Mouse (Mus musculus) adrenal gland, adult 18-20 months (tissue): ENCODE results near the gene Trim38. TPM values are rescaled to one million over a fixed set of nuclear protein-coding genes. Genes with fewer than 3 reads are reported as not detected.
"Not testable (repeated sequence)": the region's sequence is repeated elsewhere in the genome, so short reads cannot be mapped to it uniquely, and the experiment has no call there.

ENCODE experiments used
- DNase-seq, 2 experiments: peaks; one replicate each; pipeline ENCODE4 v3.0.0; 2021 to 2022; ENCODE audit warnings: low spot score in 2 of 2
- long read RNA-seq, 2 experiments: library from polyadenylated mRNA; stranded (forward); transcript quantifications; one replicate each; pipeline ENCODE4 v2.0.0; 2021
- total RNA-seq, 2 experiments: library from RNA; stranded (reverse); gene quantifications; 1 replicate in 1 of 2; 2 replicates in 1 of 2; pipeline ENCODE4 v1.2.3; 2021

Trim38 gene
- not detected for total RNA-seq
- long read RNA-seq, experiment 1: 0 reads
- long read RNA-seq, experiment 2, partial matches to known transcripts: 0 of 1 reads
- long read RNA-seq, experiment 2, other reads (novel, unspliced or antisense): 1 of 1 reads

DNA sequence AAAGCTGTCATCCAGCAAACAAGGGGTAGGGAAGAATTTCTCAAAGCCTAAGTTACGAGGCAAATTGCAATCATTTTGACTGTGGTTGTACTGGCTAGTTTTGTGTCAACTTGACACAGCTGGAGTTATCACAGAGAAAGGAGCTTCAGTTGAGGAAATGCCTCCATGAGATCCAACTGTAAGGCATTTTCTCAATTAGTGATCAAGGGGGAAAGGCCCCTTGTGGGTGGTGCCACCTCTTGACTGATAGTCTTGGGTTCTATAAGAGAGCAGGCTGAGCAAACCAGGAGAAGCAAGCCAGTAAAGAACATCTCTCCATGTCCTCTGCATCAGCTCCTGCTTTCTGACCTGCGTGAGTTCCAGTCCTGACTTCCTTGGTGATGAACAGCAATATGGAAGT, at the start of gene Trim38:
TSS of gene Trim38 (plus strand) at position 301 of the 400 bp plus-strand sequence.
- DNase-seq: not testable (repeated sequence)

DNA sequence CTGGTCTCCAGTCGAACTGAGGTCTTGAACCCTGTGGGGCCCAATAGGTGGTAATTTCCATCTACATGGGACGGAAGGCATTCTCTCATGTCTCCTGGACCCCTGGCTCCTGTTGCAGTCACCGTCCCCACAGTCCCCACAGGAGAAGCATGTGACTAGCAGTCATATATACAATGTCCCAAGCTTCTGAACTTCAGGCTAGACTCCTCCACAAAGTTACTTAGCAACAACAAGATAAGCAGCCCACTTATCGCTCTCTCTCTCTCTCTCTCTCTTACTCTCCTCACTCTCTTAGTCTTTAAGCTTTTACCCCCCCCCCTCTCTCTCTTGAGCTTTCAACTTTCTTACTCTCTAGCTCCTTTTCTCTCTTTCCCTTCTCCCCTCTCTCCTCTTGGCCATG, 45.5 kb upstream of the Trim38 start:
- DNase-seq: no peak

DNA sequence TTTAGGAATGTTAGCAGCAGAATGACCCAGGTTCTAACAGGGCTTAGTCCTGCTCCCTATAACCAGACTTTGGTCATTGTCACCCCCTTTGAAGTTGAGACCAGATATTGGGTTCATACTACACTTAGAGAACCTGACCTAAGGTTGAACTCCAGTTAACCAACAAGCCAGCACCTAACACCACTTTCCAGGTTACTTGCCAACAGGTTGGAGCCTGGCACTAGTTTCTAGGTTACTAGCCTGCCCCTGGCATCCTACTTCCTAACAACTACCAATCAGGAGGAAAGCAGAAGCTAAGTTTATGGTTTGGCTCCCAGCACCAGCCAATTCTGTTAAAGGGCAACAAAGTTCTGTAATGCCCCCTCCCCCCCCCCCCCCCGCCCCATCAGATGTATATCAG, 44.5 kb upstream of the Trim38 start:
- DNase-seq: no peak

DNA sequence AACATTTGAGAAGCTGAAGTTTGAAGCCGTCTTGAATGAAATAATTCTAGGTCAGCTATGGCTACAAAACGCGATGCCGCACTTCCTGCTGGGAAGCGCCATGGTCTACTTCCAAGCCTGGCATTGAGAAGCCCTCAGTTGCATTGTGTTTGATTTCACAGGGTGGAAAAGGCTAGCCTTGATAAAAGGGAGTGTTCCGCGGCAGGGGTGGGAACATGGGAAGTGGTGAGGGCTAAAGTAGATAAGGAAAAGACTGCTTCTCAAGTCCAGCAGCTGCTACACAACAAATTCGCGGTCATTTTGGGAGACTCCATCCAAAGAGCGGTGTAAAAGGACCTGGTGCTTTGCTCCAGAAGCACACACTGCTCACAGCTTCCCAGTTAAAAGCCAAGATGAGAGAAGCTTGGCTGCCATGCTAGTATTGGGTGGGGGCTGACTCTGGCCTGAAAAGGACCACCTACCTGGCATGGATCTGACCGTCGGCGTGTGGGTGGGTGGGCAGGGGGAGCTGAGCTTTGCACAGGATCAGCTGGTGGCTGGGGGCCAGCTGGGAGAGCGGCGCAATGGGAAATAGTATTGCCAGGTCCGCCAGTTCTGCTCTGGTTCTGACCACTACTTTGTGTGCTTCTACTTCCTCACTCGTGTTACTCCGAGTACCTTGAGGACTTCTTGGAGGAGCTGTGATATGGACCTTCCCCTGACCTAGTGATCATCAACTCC, 41.1 kb upstream of the Trim38 start:
- DNase-seq: no peak

DNA sequence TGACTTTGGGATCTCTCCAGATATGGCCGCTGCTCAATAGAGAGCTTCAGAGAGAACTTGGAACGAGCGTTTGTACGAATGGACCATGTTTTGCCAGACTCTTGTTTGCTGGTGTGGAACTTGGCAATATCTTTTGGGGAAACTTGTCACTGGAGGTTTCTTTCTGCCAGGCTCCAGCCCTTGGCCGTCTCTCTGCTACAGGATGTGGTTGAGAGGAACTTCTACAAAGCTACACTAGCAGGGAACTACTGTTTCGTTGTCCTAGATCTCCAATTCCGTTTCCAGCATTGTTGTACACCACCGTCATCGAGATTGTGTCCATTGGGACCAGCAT, 40.6 kb upstream of the Trim38 start:
- DNase-seq: no peak

DNA sequence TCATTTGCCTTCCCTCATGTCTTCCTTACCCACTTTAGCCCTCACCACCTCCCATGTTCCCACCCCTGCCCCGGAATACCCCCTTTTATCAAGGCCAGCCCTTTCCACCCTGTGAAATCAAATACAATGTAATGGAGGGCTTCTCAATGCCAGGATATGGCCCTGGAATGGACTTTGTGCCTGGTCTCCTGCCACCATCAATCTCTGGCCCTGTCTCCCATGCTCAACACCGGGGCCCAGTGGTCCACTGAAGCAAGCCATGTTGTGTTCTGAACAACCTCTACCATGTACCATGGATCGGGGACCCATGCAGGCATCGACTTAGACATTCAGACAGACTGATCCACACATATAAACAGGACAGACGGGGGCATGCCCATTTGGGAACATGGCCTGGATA, 40.0 kb upstream of the Trim38 start:
- no peak for DNase-seq

DNA sequence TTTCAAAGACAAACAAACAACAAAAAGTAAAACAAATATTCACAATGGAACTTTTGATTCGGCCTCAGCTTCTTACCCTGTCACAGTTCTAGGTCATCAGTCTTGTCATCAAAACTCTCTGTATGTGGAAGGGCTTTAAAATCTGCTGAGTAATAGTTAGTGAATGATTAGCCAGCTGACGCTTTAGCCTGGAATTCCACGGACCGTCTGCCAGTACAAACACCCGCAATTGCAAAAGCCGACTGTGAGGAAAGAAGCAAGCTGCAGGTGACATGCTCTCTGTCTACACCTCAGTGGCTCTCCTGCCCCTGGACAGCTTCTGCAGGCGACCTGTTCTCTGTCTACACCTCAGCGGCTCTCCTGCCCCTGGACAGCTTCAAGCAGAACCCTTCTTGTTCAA, 39.2 kb upstream of the Trim38 start:
- DNase-seq: no peak

DNA sequence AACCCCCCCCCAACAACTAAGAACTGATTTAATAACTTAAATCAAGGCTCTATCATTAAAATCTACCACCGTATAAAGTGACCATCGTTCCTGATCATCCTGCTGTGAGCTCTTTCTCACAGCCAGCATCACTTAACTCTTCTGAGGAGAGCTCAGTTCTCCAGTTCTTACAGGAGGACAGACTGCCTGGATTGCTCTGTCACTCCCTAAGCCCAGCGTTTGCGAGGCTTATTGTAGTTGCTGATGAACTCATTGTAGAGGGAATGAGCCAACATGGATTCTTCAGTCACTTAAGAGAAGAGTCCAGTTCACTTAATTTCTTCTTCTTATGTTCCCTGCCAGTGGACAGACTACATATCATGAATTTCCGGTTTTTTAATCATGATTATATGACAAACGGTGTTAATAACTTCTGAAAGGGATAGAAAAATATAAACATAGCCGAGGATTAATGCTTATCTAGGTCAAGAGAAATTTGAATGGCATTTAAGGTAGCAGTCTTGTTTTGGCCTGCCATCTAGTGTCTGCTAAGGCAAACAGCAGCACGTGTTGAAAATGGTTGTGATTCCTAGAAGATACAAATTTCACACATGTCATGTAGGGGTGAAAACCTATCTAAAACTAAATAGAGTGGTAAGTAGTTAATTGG, 37.4 kb upstream of the Trim38 start:
- DNase-seq: no peak

DNA sequence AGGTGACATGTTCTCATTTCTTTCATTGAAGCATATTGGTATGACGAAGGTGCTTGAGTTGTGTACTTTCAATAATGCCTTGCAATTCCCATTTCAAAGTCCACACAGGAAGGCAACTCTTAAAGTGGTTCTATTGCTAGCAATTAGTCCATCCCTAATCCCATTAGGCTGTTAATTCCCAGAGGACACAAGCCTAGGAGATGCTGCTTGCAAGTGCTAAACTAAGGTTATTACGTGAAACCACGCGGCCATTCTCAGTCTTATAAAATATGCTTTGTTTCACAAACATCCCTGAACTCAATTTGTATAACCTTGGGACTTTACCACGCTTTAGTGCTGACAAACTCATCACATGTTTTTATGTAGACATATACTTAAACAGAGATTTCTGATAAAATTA, 32.6 kb upstream of the Trim38 start:
- DNase-seq: no peak

DNA sequence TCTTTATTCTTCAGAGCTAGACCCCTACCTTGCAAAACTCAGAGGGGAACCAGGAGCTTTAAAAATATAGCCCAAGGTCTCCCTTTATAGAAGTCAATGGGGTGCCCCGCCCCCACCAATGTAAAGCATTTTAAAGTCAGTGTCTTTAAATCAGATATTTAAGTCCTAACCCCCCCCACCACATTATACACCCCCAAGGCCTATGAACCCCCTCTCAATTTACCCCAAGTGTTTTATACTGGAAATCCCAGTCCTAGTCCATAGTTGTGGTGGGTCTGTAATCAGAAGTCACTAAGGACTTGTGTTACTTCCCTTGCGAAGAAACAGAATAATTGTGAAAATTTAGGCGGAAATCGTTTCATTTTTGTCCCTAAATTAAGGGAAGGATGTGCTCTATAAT, 31.7 kb upstream of the Trim38 start:
- no peak for DNase-seq

DNA sequence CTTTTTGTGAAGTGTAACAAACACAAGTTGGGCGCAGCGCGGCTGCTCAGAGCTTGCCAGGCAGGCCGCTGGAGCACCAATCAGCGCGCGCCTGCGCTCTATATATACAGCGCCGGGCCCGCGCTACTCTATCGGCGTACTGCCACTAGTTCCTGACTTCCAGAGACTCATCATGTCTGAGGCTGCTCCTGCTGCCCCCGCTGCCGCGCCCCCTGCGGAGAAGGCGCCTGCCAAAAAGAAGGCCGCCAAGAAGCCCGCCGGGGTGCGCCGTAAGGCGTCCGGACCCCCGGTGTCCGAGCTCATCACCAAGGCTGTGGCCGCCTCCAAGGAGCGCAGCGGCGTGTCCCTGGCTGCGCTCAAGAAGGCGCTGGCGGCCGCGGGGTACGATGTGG, 31.0 kb upstream of the Trim38 start, which contains the start of gene Hist1h1c:
TSS of gene Hist1h1c (plus strand) at position 132 of the 392 bp plus-strand sequence.
- DNase-seq: peak; percentile 86 to 91

DNA sequence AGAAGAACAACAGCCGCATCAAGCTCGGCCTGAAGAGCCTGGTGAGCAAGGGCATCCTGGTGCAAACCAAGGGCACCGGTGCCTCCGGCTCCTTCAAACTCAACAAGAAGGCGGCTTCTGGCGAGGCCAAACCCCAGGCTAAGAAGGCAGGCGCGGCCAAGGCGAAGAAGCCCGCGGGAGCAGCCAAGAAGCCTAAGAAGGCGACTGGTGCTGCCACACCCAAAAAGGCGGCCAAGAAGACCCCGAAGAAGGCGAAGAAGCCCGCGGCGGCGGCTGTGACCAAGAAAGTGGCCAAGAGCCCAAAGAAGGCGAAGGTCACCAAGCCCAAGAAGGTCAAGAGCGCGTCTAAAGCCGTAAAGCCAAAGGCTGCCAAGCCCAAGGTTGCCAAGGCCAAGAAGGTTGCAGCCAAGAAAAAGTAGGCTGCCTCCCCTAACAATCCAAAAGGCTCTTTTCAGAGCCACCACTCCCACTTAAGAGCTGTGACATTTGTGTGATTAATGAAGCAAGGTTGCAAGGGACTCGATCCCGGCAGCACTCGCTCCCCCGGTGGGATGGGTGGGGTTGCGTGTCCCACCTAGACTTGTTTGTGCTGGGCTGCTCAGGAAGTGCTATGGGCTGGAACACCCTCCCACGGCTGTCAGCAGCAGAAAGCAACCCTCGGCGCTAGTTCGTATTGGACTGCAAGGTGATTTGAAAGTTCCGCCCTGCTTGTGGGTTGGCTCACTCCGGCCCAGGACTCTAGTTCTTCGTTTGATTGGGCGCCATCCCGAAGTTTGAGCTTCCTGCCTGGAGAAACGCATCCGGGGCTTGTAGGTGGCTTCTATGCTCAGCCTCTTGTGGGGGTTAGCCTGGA, 30.4 kb upstream of the Trim38 start:
- peak; percentile 78 to 79 for DNase-seq

DNA sequence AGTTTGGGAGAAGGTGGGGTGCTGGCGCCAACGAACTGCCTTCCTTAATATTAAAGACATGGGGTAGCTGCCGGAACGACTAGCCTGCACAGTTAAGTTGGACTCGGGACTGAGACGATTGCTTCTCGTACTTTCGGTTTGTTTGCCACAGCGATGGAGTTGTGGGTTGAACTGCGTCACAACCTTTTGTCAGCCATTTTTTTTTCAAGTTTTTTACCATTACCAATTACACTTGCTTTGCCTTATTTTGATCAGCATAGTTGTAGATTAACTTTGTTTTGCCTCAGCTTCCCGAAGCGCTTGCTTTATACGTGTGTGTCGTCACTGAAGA, 29.8 kb upstream of the Trim38 start:
- DNase-seq: no peak

DNA sequence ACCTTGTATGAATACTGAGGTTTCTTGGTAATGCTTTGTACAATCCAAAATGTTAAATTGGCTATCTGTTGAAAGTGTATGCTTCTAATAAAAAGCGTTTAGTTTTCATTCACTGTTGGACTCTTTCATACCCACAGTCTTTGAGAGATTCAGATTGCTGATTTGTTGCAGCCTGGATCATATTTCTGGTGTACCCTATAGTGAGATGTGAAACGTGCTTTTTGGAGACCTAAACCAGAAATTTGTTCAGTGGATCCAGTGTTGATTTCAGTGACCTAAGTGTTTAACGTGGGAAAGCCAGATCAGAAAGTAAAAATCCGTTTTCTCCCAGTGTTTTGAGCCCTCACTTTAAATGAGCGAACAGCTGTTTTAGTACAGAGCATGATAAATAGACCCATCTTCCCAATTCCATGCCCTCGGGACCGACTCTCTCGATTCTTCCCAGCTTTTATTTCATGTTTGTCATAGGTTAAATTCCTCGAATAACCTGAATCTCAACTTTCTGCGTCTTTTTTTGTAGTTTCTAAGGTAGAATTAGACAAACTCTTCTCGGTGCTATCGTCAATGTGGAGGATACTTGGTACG, 29.4 kb upstream of the Trim38 start:
- no peak for DNase-seq

DNA sequence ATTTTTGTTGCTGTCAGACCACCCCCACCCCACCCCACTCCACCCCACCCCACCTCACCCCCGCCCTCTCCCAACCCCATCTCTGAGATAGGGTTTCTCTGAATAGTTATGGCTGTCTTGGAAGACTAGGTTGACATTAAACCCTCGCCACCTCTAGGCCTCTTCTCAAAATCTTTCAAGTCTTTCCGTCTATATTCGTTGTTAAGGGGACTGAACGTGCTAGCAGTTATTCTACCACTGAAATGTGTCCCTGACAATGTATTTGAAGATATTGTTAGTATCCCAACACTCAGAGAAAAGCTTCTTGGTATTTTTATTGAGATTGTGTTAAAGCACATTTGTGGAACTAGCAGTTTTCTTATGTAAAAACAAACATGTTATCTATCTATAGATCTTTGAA, 28.8 kb upstream of the Trim38 start:
- DNase-seq: no peak

DNA sequence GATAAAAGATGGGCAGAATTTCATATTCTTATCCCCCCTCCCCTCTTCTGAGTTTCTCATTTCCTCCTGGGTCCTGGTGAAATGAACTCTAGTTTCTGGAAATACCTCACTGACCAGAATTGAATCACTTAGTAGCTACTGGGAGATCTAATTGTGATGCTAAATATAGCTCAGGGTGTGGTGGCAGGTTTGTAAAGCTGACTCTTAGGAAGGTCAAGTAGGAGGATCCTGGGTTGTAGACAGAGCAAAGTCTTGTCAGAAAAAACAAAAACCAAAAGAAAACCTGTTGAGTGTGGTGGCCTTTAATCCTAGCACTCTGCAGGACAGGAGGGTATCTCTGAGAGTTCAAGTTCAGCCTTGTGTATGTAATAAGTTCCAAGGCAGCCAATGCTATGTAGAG, 27.7 kb upstream of the Trim38 start:
- no peak for DNase-seq

DNA sequence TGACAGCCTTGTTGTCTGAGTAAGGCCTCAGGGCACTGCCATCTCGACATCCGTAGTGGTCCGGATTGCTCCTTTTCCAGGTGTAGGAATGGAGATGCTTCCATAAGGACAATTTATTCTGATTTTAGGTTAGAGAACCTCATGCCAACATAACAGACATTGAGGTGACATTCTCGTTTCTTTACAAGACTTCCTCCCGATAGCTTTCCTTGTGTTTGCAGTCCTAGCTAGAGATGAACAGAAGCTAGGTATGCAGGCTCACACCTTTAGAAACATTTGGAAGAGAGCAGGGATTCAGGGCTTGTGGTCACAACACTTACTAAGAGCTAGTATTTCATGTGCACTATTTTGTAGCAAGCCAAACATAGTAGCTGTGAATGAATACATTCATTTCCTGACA, 26.5 kb upstream of the Trim38 start:
- no peak for DNase-seq

DNA sequence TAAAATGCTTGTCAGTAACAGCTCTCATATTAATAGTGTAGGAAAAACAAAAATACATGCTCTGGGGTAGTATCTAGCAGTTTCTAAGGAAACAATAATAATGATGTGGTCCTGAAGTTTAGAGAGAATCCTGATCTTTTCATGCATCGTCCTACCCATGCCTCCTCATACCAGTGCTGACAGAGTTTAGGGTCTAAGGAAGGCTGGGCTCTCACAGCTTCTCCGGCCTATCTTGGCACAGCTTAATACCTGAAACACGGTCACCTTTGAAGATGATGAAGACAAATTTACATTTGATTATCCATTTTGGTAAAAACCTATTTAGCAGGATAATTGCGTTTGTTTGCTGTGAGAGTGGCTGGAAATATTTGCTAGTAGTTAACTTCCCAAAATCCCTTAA, 25.8 kb upstream of the Trim38 start:
- no peak for DNase-seq

DNA sequence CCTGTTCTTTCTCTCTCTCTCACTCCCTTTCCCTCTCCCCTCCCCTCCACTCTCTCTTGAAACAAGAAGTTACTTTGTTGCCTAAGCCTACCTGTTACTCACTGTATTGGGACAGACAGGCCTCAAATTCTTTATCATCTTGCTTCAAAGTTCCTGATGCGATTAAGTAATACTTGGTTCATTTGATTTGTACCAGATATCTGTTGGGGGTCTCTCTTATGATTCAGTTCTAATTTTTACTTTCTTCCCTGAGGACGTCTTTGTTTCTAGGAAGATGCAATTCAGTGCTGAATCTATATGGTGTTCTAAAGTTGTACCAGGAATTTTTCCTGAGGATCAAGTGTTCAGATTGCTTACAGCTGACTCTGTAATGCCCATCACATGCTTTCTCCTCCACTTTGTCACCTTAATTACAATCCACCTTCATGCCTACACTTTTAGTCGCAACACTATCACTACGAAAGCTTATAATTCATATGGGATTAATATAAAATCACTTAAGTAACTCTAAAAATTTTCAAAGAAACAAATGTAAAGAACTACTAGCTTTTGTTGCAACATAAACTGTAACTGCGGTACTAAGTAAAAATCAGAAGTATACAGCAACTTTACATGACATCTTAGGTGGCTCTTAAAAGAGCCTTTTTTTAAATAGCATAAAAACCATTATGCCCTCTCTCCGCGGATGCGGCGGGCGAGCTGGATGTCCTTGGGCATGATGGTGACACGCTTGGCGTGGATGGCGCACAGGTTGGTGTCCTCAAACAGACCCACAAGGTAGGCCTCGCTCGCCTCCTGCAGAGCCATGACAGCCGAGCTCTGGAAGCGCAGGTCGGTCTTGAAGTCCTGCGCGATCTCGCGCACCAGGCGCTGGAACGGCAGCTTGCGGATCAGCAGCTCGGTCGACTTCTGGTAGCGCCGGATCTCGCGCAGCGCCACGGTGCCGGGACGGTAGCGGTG, 25.0 kb upstream of the Trim38 start:
- DNase-seq: no peak

DNA sequence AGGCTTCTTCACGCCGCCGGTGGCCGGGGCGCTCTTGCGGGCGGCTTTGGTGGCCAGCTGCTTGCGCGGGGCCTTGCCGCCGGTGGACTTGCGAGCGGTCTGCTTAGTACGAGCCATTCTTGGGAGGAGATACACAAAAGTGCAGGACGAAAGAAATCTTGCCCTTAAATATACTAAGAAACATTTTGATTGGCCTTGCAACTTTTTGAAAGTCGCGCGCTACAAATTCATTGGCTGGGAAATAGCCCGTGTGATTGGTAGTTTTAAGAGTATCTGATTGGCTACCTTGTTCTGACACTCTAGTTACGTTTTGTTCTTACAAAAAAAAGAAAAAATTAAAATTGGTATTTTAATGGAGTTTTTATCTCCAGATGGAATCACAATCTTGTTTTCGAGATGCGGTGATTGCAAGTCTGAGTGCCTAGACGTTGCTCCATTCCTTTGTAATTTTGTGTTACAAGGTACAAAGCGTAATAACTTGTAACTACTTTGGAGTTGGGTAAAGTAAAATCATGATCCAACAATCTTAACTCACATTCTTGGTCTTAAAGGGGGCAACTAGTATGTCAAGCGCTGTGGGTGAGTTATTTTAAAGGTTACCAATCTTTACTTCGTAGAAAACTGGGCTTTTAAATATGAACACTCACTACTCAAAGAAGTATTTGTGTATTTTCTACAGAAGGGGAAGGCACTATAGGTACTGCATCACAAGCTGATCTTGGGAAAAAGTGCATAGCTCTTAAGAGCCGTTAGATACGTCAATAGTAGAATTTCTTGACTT, 24.1 kb upstream of the Trim38 start, which contains the start of gene Hist1h3c:
TSS of gene Hist1h3c (minus strand) at position 222 of the 781 bp plus-strand sequence.
- DNase-seq: peak; percentile 76 to 79
